Mouse (Mus musculus): ENCODE measurements around the gene Bbof1.

GRCm38 (mm10) chr12:84468701-84469100 lies 59.8 kb downstream of the Bbof1 start:
- TF ChIP-seq POLR2A (IDR thresholded peaks at IDR 0.05; ENCODE audit: extremely low read depth, insufficient read depth, low read length) (no peak), CTCF (IDR thresholded peaks at IDR 0.05; ENCODE audit: low read depth, low read length) (peak; percentile 55)

Data from liver, adult 2 months (tissue).